Mouse (Mus musculus) lung, embryonic 14.5 days (tissue): ENCODE data around the gene Fam57a. TPM values are rescaled to one million over a fixed set of nuclear protein-coding genes. Genes with fewer than 3 reads are reported as not detected.

ENCODE experiments used
- ATAC-seq: fragments of 200-750 bp; cut with Nextera tagmentation; 2 replicates; pipeline ENCODE4 v1.8.0; 2017; ENCODE audit warnings: mild to moderate bottlenecking, moderate TSS enrichment, moderate library complexity; ENCODE audit not compliant: insufficient read depth
- DNase-seq: peaks from one replicate; pipeline ENCODE4 v3.0.0-alpha.2; 2015
- H3K27ac ChIP-seq: fragments of 300-500 bp; sonication (generic); 2 replicates; pipeline ENCODE4 v1.5.1; 2014; ENCODE audit warnings: low read depth, mild to moderate bottlenecking, moderate library complexity
- H3K27me3 ChIP-seq: fragments of 300-500 bp; sonication (generic); 2 replicates; pipeline ENCODE4 v1.6.1; 2014; ENCODE audit warnings: low read length, control low read depth; ENCODE audit not compliant: insufficient read depth
- H3K36me3 ChIP-seq: fragments of 300-500 bp; sonication (generic); 2 replicates; pipeline ENCODE4 v1.6.1; 2014; ENCODE audit warnings: control low read depth; ENCODE audit not compliant: insufficient read depth
- H3K4me1 ChIP-seq: fragments of 300-500 bp; sonication (generic); 2 replicates; pipeline ENCODE4 v1.6.1; 2014; ENCODE audit warnings: antibody characterized with exemption, control low read depth; ENCODE audit not compliant: insufficient read depth
- H3K4me2 ChIP-seq: fragments of 300-500 bp; sonication (generic); 2 replicates; pipeline ENCODE4 v1.6.1; 2014; ENCODE audit warnings: mild to moderate bottlenecking
- H3K4me3 ChIP-seq: fragments of 300-500 bp; sonication (generic); 2 replicates; pipeline ENCODE4 v1.5.1; 2014; ENCODE audit warnings: low read depth, low read length
- H3K9ac ChIP-seq: fragments of 300-500 bp; sonication (generic); 2 replicates; pipeline ENCODE4 v1.6.1; 2014
- H3K9me3 ChIP-seq: fragments of 300-500 bp; sonication (generic); 2 replicates; pipeline ENCODE4 v1.6.1; 2016; ENCODE audit warnings: low read depth, low read length, control low read depth
- CTCF ChIP-seq: IDR thresholded peaks from 2 replicates; pipeline ENCODE4 v1.5.1; 2016; ENCODE audit warnings: antibody characterized with exemption, low read depth
- WGBS: fragments of 180-500 bp; shearing (Covaris S2); extraction: QIAGEN DNeasy Blood & Tissue Kit; methylation state at CpG from one replicate; pipeline ENCODE4 v1.1.7; 2014; 5-methylcytosine and 5-hydroxymethylcytosine counted together
- polyA plus RNA-seq: library from polyadenylated mRNA; unstranded; fragments of >200 nt; fragmentation: Nextera tagmentation; extraction: Ambion mirVana; gene quantifications from 2 replicates; pipeline ENCODE4 v1.2.1, GENCODE M21; 2014

The Fam57a gene
- polyA plus RNA-seq, 1 experiment from 2014 or later, result 38.3 TPM

DNA sequence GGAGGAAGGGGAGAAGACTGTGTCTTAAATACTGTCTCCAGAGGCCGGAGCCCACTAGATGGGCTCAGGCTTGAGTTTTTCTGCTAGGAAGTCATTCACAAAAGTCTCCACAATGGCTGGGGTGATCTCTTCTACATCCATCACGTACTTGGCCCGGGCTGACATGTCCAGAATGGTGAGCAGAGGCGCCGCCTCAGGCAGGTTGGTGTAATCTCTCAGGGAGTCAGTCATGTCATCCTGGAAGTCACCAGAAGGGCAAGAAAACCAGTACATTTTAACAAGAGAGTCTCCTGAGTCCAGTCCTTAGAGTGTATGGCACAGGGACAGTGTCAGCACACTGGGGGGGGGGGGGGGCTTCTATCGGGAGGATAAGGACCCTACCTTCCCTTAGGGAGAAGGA, 79.0 kb downstream of the Fam57a start:
- H3K27me3 ChIP-seq, result no peaks in the 10 kb centered on the region
- no peak overlapping the region for H3K4me2 ChIP-seq
- ATAC-seq (no peak), DNase-seq (no peak)
- H3K9ac ChIP-seq, result no peak overlapping the region
- TF ChIP-seq CTCF, result no peak
- no peak overlapping the region for H3K4me3 ChIP-seq
- no peaks in the 10 kb centered on the region for H3K9me3 ChIP-seq
- H3K27ac ChIP-seq, result no peak overlapping the region
- H3K36me3 ChIP-seq, result peaks cover 20% of the 10 kb centered on the region; the same call in 1 of the 2 replicates
- no peaks in the 10 kb centered on the region for H3K4me1 ChIP-seq
- WGBS, result 64% methylated on average over 6 of the region's 6 CpGs

DNA sequence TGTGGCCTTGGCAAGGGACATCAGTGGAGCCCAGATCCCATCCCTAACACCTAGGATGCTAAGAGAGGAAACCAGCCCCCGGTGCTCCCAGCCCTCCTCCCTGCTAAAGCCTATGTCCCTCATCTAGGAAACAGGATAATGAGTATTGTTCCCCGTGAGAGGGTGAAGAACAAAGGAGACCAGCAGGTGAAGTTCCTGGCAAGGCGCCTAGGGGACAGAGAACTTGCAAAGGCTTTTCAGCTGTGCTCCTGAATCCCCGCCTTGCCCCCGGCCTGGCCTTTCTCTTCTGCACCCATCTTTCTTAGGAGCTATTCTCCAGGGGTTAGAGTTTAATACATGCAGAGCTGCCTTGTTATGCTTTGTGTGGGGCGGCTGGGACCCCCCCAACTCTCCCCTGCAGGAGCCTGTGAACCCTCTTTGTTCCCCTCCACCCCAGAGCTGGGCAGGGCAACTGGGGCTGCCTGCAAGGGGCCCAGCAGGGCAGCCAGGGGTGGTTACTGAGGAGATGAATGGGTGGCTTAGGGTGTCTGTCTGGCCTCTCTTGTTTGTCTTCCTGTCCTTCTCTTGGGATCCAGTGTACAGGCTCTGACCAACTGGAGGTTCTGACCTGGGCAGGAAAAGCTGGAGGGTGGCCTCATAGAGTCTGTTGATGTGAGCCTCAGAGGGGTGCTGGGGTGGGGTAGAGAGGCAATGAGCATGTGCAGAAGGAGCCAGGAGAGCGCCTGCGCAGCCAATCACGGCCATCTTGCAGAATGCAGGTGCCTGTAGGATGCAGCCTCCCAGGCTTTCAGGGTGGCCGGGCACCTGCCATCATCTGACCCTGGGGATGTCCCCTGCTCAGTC, 81.0 kb downstream of the Fam57a start:
- no peak overlapping the region for H3K27ac ChIP-seq
- H3K9ac ChIP-seq, result no peak overlapping the region
- no peak overlapping the region for H3K4me2 ChIP-seq
- TF ChIP-seq CTCF, result no peak
- DNase-seq (no peak), ATAC-seq (no peak)
- no peaks in the 10 kb centered on the region for H3K27me3 ChIP-seq
- H3K9me3 ChIP-seq, result no peaks in the 10 kb centered on the region
- WGBS, result 73% methylated on average over 10 of the region's 10 CpGs
- no peaks in the 10 kb centered on the region for H3K4me1 ChIP-seq
- H3K4me3 ChIP-seq, result no peak overlapping the region
- peaks cover 20% of the 10 kb centered on the region; the same call in 1 of the 2 replicates for H3K36me3 ChIP-seq

GRCm38 (mm10) chr11:76261224-76261623, 81.8 kb downstream of the Fam57a start:
- no peaks in the 10 kb centered on the region for H3K4me1 ChIP-seq
- WGBS, result 79% methylated on average over 12 of the region's 12 CpGs
- H3K27me3 ChIP-seq, result no peaks in the 10 kb centered on the region
- H3K4me3 ChIP-seq, result no peak overlapping the region
- DNase-seq (no peak), ATAC-seq (no peak)
- TF ChIP-seq CTCF, result no peak
- H3K36me3 ChIP-seq, result peaks cover 20% of the 10 kb centered on the region; the same call in 1 of the 2 replicates
- H3K27ac ChIP-seq, result no peak overlapping the region
- H3K4me2 ChIP-seq, result no peak overlapping the region
- no peak overlapping the region for H3K9ac ChIP-seq
- no peaks in the 10 kb centered on the region for H3K9me3 ChIP-seq

GRCm38 (mm10) chr11:76262611-76263351, 83.3 kb downstream of the Fam57a start:
- no peak overlapping the region for H3K4me3 ChIP-seq
- H3K9ac ChIP-seq, result no peak overlapping the region
- 24% methylated on average over 19 of the region's 19 CpGs for WGBS

More at GRCm38 (mm10) chr11:76262611-76263351, 83.3 kb downstream of the Fam57a start:
- no peak overlapping the region for H3K4me2 ChIP-seq
- no peak overlapping the region for H3K27ac ChIP-seq
- DNase-seq (no peak), ATAC-seq (no peak)
- no peaks in the 10 kb centered on the region for H3K27me3 ChIP-seq
- no peak for TF ChIP-seq CTCF
- H3K9me3 ChIP-seq, result no peaks in the 10 kb centered on the region
- 0 out of 2 replicates have a peak, but pooled peaks cover 17% of the 10 kb centered on the region for H3K36me3 ChIP-seq
- no peaks in the 10 kb centered on the region for H3K4me1 ChIP-seq

Other genes starting within 250 kb of the Fam57a start
- 5.3 and 6.7 TPM in 2 replicates for gene Rph3al, start 241.2 kb upstream of the Fam57a start, polyA plus RNA-seq
- 1.6 and 2.2 TPM in 2 replicates for gene 1700016K19Rik, start 179.8 kb upstream of the Fam57a start, polyA plus RNA-seq
- 47.6 and 51.0 TPM in 2 replicates for gene Rflnb, start 151.9 kb upstream of the Fam57a start, polyA plus RNA-seq
- gene Vps53, start within 50 bp of the Fam57a start, polyA plus RNA-seq, result 34.5 and 35.6 TPM in 2 replicates
- gene Dbil5, start 37.9 kb downstream of the Fam57a start, polyA plus RNA-seq, result 0.60 and 1.6 TPM in 2 replicates
- gene Gemin4, start 38.0 kb downstream of the Fam57a start, polyA plus RNA-seq, result 45.6 and 45.8 TPM in 2 replicates
- 21.7 and 24.3 TPM in 2 replicates for gene Mrm3, start 64.0 kb downstream of the Fam57a start, polyA plus RNA-seq
- gene Glod4, start 64.1 kb downstream of the Fam57a start, polyA plus RNA-seq, result 131 and 152 TPM in 2 replicates
- 29.8 and 31.5 TPM in 2 replicates for gene Nxn, start 219.5 kb downstream of the Fam57a start, polyA plus RNA-seq
- 120 and 127 TPM in 2 replicates for gene Timm22, start 227.3 kb downstream of the Fam57a start, polyA plus RNA-seq